In the genomic region with DNA sequence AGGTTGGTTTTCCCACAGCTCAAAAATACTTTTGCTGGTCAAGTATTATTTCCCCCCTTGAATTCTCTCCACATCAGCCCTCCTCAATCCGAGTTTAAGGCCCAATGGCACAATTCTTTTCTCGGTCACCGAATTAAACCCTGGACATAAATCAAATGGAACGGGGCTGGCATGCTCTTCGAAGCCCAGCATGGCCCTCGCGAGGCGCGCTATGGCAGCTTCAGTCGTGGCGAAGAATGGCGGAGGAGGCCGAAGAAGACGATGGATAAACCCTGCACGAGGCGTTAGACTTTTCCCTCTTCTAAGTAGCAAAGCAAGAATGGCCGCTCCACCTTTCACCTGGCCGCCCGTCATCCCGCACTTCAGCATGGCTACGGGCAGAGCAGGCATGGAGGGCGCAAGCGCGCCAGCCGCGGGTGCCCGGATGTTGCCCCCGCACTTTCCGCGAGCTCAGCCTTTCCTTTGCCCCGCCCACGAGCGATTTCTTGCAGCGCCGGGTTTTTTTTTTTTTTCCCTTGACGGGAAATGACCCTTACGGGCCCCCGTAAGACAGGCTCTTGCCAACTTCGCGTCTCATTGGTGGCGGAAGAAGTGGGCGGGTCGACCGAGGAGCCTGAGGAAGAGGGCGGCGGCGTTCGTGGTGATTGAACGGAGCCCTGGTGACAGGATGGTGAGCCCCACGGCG, we compare ENCODE assay signal across 8 mouse cellular contexts. TPM values are rescaled to one million over a fixed set of nuclear protein-coding genes. Genes with fewer than 3 reads are reported as not detected.
DNase-seq lines count a peak whose midpoint lies in the region; ATAC-seq and TF ChIP-seq lines count a peak whose summit lies in the region.

A gene (minus strand): TSS at position 427 of the 685 bp plus-strand sequence.
A gene (plus strand): TSS at position 563 of the 685 bp plus-strand sequence.

- H3K27ac ChIP-seq in forebrain, embryonic 10.5 days: peak within 1 kb of the TSS; percentile 89
- H3K27ac ChIP-seq in heart, embryonic 15.5 days: peak within 1 kb of the TSS; percentile 79
- H3K27ac ChIP-seq in liver, embryonic 14.5 days: peak within 1 kb of the TSS; percentile 66
- peak within 1 kb of the TSS; percentile 65; the same call in 1 of the 2 replicates for H3K27ac ChIP-seq in neural tube, embryonic 11.5 days (ENCODE audit: low read depth, low read length)
- peak within 1 kb of the TSS; percentile 81 for H3K27ac ChIP-seq in stomach, postnatal 0 days (replicated peaks)

- H3K36me3 ChIP-seq in forebrain, embryonic 10.5 days (replicated peaks): peaks cover 17% of the 10 kb centered on the region
- peaks cover 4% of the 10 kb centered on the region for H3K36me3 ChIP-seq in heart, embryonic 15.5 days
- no peaks in the 10 kb centered on the region for H3K36me3 ChIP-seq in liver, embryonic 14.5 days (replicated peaks; ENCODE audit: control insufficient read depth, insufficient read depth, low read depth)
- no peaks in the 10 kb centered on the region for H3K36me3 ChIP-seq in neural tube, embryonic 11.5 days (ENCODE audit: control insufficient read depth, insufficient read depth, low read length)
- H3K36me3 ChIP-seq in stomach, postnatal 0 days (ENCODE audit: control insufficient read depth, insufficient read depth, low read length): no peaks in the 10 kb centered on the region

- no peaks in the 10 kb centered on the region for H3K27me3 ChIP-seq in forebrain, embryonic 10.5 days (ENCODE audit: poor library complexity, severe bottlenecking)
- H3K27me3 ChIP-seq in heart, embryonic 15.5 days: no peaks in the 10 kb centered on the region
- no peaks in the 10 kb centered on the region for H3K27me3 ChIP-seq in liver, embryonic 14.5 days (ENCODE audit: control insufficient read depth, insufficient read depth, low read length)
- no peaks in the 10 kb centered on the region for H3K27me3 ChIP-seq in neural tube, embryonic 11.5 days (ENCODE audit: control insufficient read depth, insufficient read depth, low read length)
- no peaks in the 10 kb centered on the region for H3K27me3 ChIP-seq in stomach, postnatal 0 days (ENCODE audit: control insufficient read depth, insufficient read depth, low read length)

- peaks cover 19% of the 10 kb centered on the region for H3K4me1 ChIP-seq in forebrain, embryonic 10.5 days
- H3K4me1 ChIP-seq in heart, embryonic 15.5 days (replicated peaks): peaks cover 11% of the 10 kb centered on the region
- peaks cover 6 to 7% of the 10 kb centered on the region in 2 experiments for H3K4me1 ChIP-seq in liver, embryonic 14.5 days (replicated peaks; ENCODE audit: control insufficient read depth in 2 of 2, insufficient read depth in 2 of 2, low read length in 1 of 2)
- H3K4me1 ChIP-seq in neural tube, embryonic 11.5 days (ENCODE audit: control insufficient read depth, insufficient read depth, low read length): no peaks in the 10 kb centered on the region; the same call in 1 of the 2 replicates
- no peaks in the 10 kb centered on the region; the same call in 1 of the 2 replicates for H3K4me1 ChIP-seq in stomach, postnatal 0 days (replicated peaks; ENCODE audit: control insufficient read depth, insufficient read depth)

- H3K9ac ChIP-seq in heart, embryonic 15.5 days: peak within 1 kb of the TSS; percentile 84
- peak within 1 kb of the TSS; percentile 92 for H3K9ac ChIP-seq in liver, embryonic 14.5 days (replicated peaks)
- peak within 1 kb of the TSS; percentile 83 for H3K9ac ChIP-seq in neural tube, embryonic 11.5 days (ENCODE audit: low read length)
- peak within 1 kb of the TSS; percentile 91 for H3K9ac ChIP-seq in stomach, postnatal 0 days (ENCODE audit: low read length)

- peak; percentile 64; the same call in 1 of the 2 replicates for TF ChIP-seq EP300 in liver, embryonic 14.5 days (IDR thresholded peaks at IDR 0.05; ENCODE audit: low read depth)
- TF ChIP-seq EP300 in stomach, postnatal 0 days (optimal IDR thresholded peaks at IDR 0.05): peak; percentile 70

- no peaks in the 10 kb centered on the region for H3K9me3 ChIP-seq in forebrain, embryonic 10.5 days
- H3K9me3 ChIP-seq in heart, embryonic 15.5 days (replicated peaks): no peaks in the 10 kb centered on the region
- no peaks in the 10 kb centered on the region for H3K9me3 ChIP-seq in liver, embryonic 14.5 days (ENCODE audit: control insufficient read depth, low read length)
- no peaks in the 10 kb centered on the region for H3K9me3 ChIP-seq in neural tube, embryonic 11.5 days (ENCODE audit: control insufficient read depth, low read length)
- no peaks in the 10 kb centered on the region for H3K9me3 ChIP-seq in stomach, postnatal 0 days (ENCODE audit: control insufficient read depth, low read length)

- H3K4me3 ChIP-seq in forebrain, embryonic 10.5 days: peak within 1 kb of the TSS; percentile 94
- H3K4me3 ChIP-seq in heart, embryonic 15.5 days: peak within 1 kb of the TSS; percentile 70
- H3K4me3 ChIP-seq in liver, embryonic 14.5 days (ENCODE audit: insufficient read depth in 1 of 2, low read depth in 2 of 2, low read length in 2 of 2): peak within 1 kb of the TSS; percentile 92 to 97
- peak within 1 kb of the TSS; percentile 77 for H3K4me3 ChIP-seq in neural tube, embryonic 11.5 days (ENCODE audit: low read depth, low read length)
- H3K4me3 ChIP-seq in stomach, postnatal 0 days (ENCODE audit: low read depth, low read length): peak within 1 kb of the TSS; percentile 93

- ATAC-seq in heart, embryonic 15.5 days (replicated peaks; ENCODE audit: insufficient number of reproducible peaks, insufficient read depth, low FRiP score, low read depth): peak; percentile 92
- ATAC-seq in liver, embryonic 14.5 days (ENCODE audit: insufficient read depth): peak; percentile 95
- ATAC-seq in neural tube, embryonic 11.5 days (ENCODE audit: insufficient read depth, low FRiP score, low TSS enrichment): peak; percentile 93
- ATAC-seq in stomach, postnatal 0 days (ENCODE audit: low FRiP score, low TSS enrichment): peak; percentile 93

- no peak; the same call in 1 of the 2 replicates for TF ChIP-seq CTCF in liver, embryonic 14.5 days (IDR thresholded peaks at IDR 0.05; ENCODE audit: low read depth)
- TF ChIP-seq CTCF in stomach, postnatal 0 days (IDR thresholded peaks at IDR 0.05; ENCODE audit: low read depth): no peak

- DNase-seq in CD8-positive naive resting alpha-beta T cell, adult 2 months (ENCODE audit: low read depth in 2 of 2, low spot score in 2 of 2): peak; percentile 96 to 98
- DNase-seq in c-Kit-positive CD71-negative TER-119-negative erythroid progenitor cells, embryonic 14.5 days (ENCODE audit: low read depth): peak; percentile 100
- peak; percentile 99 for DNase-seq in forebrain, embryonic 10.5 days (ENCODE audit: extremely low spot score, low spot score)
- peak; percentile 99 to 100 for DNase-seq in kidney, postnatal 25 days
- peak; percentile 99 to 100 (median 100) for DNase-seq in liver, embryonic 14.5 days (ENCODE audit: low read depth in 3 of 3, low spot score in 3 of 3)
- peak; percentile 98 for DNase-seq in neural tube, embryonic 11.5 days (ENCODE audit: low spot score)
- peak; percentile 99 for DNase-seq in stomach, postnatal 0 days (ENCODE audit: low spot score)

- 3% methylated on average over 51 of the region's 51 CpGs for WGBS in forebrain, embryonic 10.5 days
- 2% methylated on average over 51 of the region's 51 CpGs for WGBS in heart, embryonic 15.5 days
- 1% methylated on average over 51 of the region's 51 CpGs for WGBS in liver, embryonic 14.5 days (ENCODE audit: insufficient replicate concordance)
- under 1% methylated on average over 50 of the region's 51 CpGs for WGBS in neural tube, embryonic 11.5 days
- under 1% methylated on average over 51 of the region's 51 CpGs for WGBS in stomach, postnatal 0 days

- peak within 1 kb of the TSS; percentile 84 for H3K4me2 ChIP-seq in heart, embryonic 15.5 days
- H3K4me2 ChIP-seq in liver, embryonic 14.5 days (ENCODE audit: low read depth): peak within 1 kb of the TSS; percentile 71
- peak within 1 kb of the TSS; percentile 78 for H3K4me2 ChIP-seq in neural tube, embryonic 11.5 days (ENCODE audit: low read depth)
- peak within 1 kb of the TSS; percentile 84 for H3K4me2 ChIP-seq in stomach, postnatal 0 days (replicated peaks; ENCODE audit: low read depth)

RNA-seq across cellular contexts. Expression of the first gene that starts in this region (rescaled TPM):
- 10.7 and 11.0 TPM in 2 replicates for polyA plus RNA-seq in forebrain, embryonic 10.5 days (2016; fragmentation: Nextera tagmentation; extraction: Ambion mirVana)
- polyA plus RNA-seq in heart, embryonic 15.5 days (2015; fragmentation: Nextera tagmentation; extraction: Ambion mirVana): 7.2 and 8.0 TPM in 2 replicates
- 1.8 and 2.3 TPM in 2 replicates for polyA plus RNA-seq in liver, embryonic 14.5 days (2012; rRNA removed)
- 2.5 and 2.7 TPM in 2 replicates for polyA plus RNA-seq in liver, embryonic 14.5 days (2014; fragmentation: Nextera tagmentation; extraction: Ambion mirVana)
- 6.9 and 9.3 TPM in 2 replicates for polyA plus RNA-seq in neural tube, embryonic 11.5 days (2014; fragmentation: Nextera tagmentation; extraction: Ambion mirVana)
- 5.2 and 5.3 TPM in 2 replicates for polyA plus RNA-seq in stomach, postnatal 0 days (2015; fragmentation: Nextera tagmentation; extraction: Ambion mirVana)

RNA-seq across cellular contexts. Expression of the second gene that starts in this region (rescaled TPM):
- polyA plus RNA-seq in forebrain, embryonic 10.5 days (2016; fragmentation: Nextera tagmentation; extraction: Ambion mirVana): 187 and 195 TPM in 2 replicates
- 177 and 206 TPM in 2 replicates for polyA plus RNA-seq in heart, embryonic 15.5 days (2015; fragmentation: Nextera tagmentation; extraction: Ambion mirVana)
- 35.2 and 48.1 TPM in 2 replicates for polyA plus RNA-seq in liver, embryonic 14.5 days (2012; rRNA removed)
- 125 and 130 TPM in 2 replicates for polyA plus RNA-seq in liver, embryonic 14.5 days (2014; fragmentation: Nextera tagmentation; extraction: Ambion mirVana)
- polyA plus RNA-seq in neural tube, embryonic 11.5 days (2014; fragmentation: Nextera tagmentation; extraction: Ambion mirVana): 219 and 236 TPM in 2 replicates
- 187 and 191 TPM in 2 replicates for polyA plus RNA-seq in stomach, postnatal 0 days (2015; fragmentation: Nextera tagmentation; extraction: Ambion mirVana)

Comparison
In these comparisons a context has a peak if more than half of its experiments do, and no peak if none do; other contexts are left out.
1. Peak in every context shown above with its lines: DNase-seq, ATAC-seq, H3K4me3 ChIP-seq and H3K27ac ChIP-seq.